Mouse (Mus musculus) kidney, embryonic 16.5 days (tissue): ENCODE data around the gene Frem1. TPM values are rescaled to one million over a fixed set of nuclear protein-coding genes. Genes with fewer than 3 reads are reported as not detected.

Experiments used
- ATAC-seq: fragments of 200-750 bp; cut with Nextera tagmentation; 2 replicates; pipeline ENCODE4 v1.8.0; 2017; ENCODE audit warnings: moderate TSS enrichment; ENCODE audit not compliant: low FRiP score, low TSS enrichment
- H3K27ac ChIP-seq: fragments of 300-500 bp; sonication (generic); 2 replicates; pipeline ENCODE4 v1.5.1; 2014; ENCODE audit warnings: low read length
- H3K27me3 ChIP-seq: fragments of 300-500 bp; sonication (generic); 2 replicates; pipeline ENCODE4 v1.6.1; 2014; ENCODE audit warnings: low read length, control low read depth, mixed read lengths; ENCODE audit not compliant: insufficient read depth
- H3K36me3 ChIP-seq: fragments of 300-500 bp; sonication (generic); 2 replicates; pipeline ENCODE4 v1.6.1; 2014; ENCODE audit warnings: low read length, control low read depth, mixed read lengths; ENCODE audit not compliant: insufficient read depth
- H3K4me1 ChIP-seq: fragments of 300-500 bp; sonication (generic); 2 replicates; pipeline ENCODE4 v1.6.1; 2014; ENCODE audit warnings: low read length, control low read depth, mixed read lengths; ENCODE audit not compliant: insufficient read depth
- H3K4me2 ChIP-seq: fragments of 300-500 bp; sonication (generic); replicated peaks from 2 replicates; pipeline ENCODE4 v1.6.1; 2014; ENCODE audit warnings: low read depth, low read length
- H3K4me3 ChIP-seq: fragments of 300-500 bp; sonication (generic); 2 replicates; pipeline ENCODE4 v1.5.1; 2014; ENCODE audit warnings: mild to moderate bottlenecking, low read length
- H3K9ac ChIP-seq: fragments of 300-500 bp; sonication (generic); replicated peaks from 2 replicates; pipeline ENCODE4 v1.6.1; 2014; ENCODE audit warnings: low read length
- H3K9me3 ChIP-seq: fragments of 300-500 bp; sonication (generic); 2 replicates; pipeline ENCODE4 v1.6.1; 2016; ENCODE audit warnings: low read length, control low read depth
- WGBS: fragments of 180-500 bp; shearing (Covaris S2); extraction: QIAGEN DNeasy Blood & Tissue Kit; methylation state at CpG from one replicate; pipeline ENCODE4 v1.1.7; 2014; 5-methylcytosine and 5-hydroxymethylcytosine counted together
- polyA plus RNA-seq: library from polyadenylated mRNA; unstranded; fragments of >200 nt; fragmentation: Nextera tagmentation; extraction: Ambion mirVana; gene quantifications from 2 replicates; pipeline ENCODE4 v1.2.1, GENCODE M21; 2015

Frem1 gene
- polyA plus RNA-seq, 1 experiment from 2014 or later, result 24.4 TPM

- no peaks in the 10 kb centered on the region for H3K9me3 ChIP-seq
- H3K27ac ChIP-seq, result no peak overlapping the region
- ATAC-seq, result no peak
- H3K4me1 ChIP-seq, result no peaks in the 10 kb centered on the region
- WGBS, result 84% methylated on average over 9 of the region's 9 CpGs
- peaks cover 12% of the 10 kb centered on the region; the same call in 1 of the 2 replicates for H3K36me3 ChIP-seq
- no peak overlapping the region for H3K4me3 ChIP-seq
- no peak overlapping the region for H3K4me2 ChIP-seq
- H3K27me3 ChIP-seq, result no peaks in the 10 kb centered on the region
- no peak overlapping the region for H3K9ac ChIP-seq
These were observed 106.4 kb downstream of the Frem1 start for GRCm38 (mm10) chr4:82945572-82946275.

- no peaks in the 10 kb centered on the region for H3K9me3 ChIP-seq
- H3K36me3 ChIP-seq, result peaks cover 17% of the 10 kb centered on the region; the same call in 1 of the 2 replicates
- no peak overlapping the region for H3K27ac ChIP-seq
- H3K4me2 ChIP-seq, result no peak overlapping the region
- 83% methylated on average over 5 of the region's 5 CpGs for WGBS
- H3K4me1 ChIP-seq, result no peaks in the 10 kb centered on the region
- no peak for ATAC-seq
- no peaks in the 10 kb centered on the region for H3K27me3 ChIP-seq
- no peak overlapping the region for H3K9ac ChIP-seq
- H3K4me3 ChIP-seq, result no peak overlapping the region
These were observed 111.5 kb downstream of the Frem1 start for GRCm38 (mm10) chr4:82940680-82941079.

- WGBS, result 74% methylated on average over 13 of the region's 13 CpGs
- H3K9me3 ChIP-seq, result no peaks in the 10 kb centered on the region
- H3K27me3 ChIP-seq, result no peaks in the 10 kb centered on the region
- H3K4me2 ChIP-seq, result no peak overlapping the region
- no peaks in the 10 kb centered on the region for H3K4me1 ChIP-seq
- H3K27ac ChIP-seq, result no peak overlapping the region
- no peak for ATAC-seq
- no peak overlapping the region for H3K9ac ChIP-seq
- peaks cover 17% of the 10 kb centered on the region; the same call in 1 of the 2 replicates for H3K36me3 ChIP-seq
- H3K4me3 ChIP-seq, result no peak overlapping the region
These were observed 111.9 kb downstream of the Frem1 start for GRCm38 (mm10) chr4:82940248-82940647.

GRCm38 (mm10) chr4:82934308-82934707 lies 117.8 kb downstream of the Frem1 start:
- ATAC-seq, result peak; percentile 81
- WGBS, result 12% methylated on average over 5 of the region's 5 CpGs
- no peak overlapping the region for H3K4me2 ChIP-seq

GRCm38 (mm10) chr4:82933698-82934210 lies 118.4 kb downstream of the Frem1 start:
- H3K4me2 ChIP-seq, result peak overlapping the region; percentile 40

More at GRCm38 (mm10) chr4:82934308-82934707, 117.8 kb downstream of the Frem1 start:
- no peaks in the 10 kb centered on the region for H3K4me1 ChIP-seq
- H3K9me3 ChIP-seq, result no peaks in the 10 kb centered on the region
- H3K27ac ChIP-seq, result no peak overlapping the region
- no peaks in the 10 kb centered on the region for H3K36me3 ChIP-seq
- H3K4me3 ChIP-seq, result no peak overlapping the region
- H3K27me3 ChIP-seq, result no peaks in the 10 kb centered on the region
- H3K9ac ChIP-seq, result no peak overlapping the region

GRCm38 (mm10) chr4:82930079-82930478 lies 122.1 kb downstream of the Frem1 start:
- H3K27me3 ChIP-seq, result no peaks in the 10 kb centered on the region
- H3K36me3 ChIP-seq, result peaks cover 12% of the 10 kb centered on the region
- H3K9ac ChIP-seq, result no peak overlapping the region
- 81% methylated on average over 5 of the region's 5 CpGs for WGBS
- H3K27ac ChIP-seq, result no peak overlapping the region
- no peaks in the 10 kb centered on the region for H3K9me3 ChIP-seq
- no peak overlapping the region for H3K4me2 ChIP-seq
- no peak for ATAC-seq
- no peak overlapping the region for H3K4me3 ChIP-seq
- H3K4me1 ChIP-seq, result no peaks in the 10 kb centered on the region

More at GRCm38 (mm10) chr4:82933698-82934210, 118.4 kb downstream of the Frem1 start:
- H3K27ac ChIP-seq, result no peak overlapping the region
- H3K9me3 ChIP-seq, result no peaks in the 10 kb centered on the region
- no peaks in the 10 kb centered on the region for H3K27me3 ChIP-seq
- no peaks in the 10 kb centered on the region for H3K36me3 ChIP-seq
- ATAC-seq, result 0 out of 2 replicates have a peak, but pooled peaks have one; percentile 63
- WGBS, result 17% methylated on average over 14 of the region's 14 CpGs
- H3K4me1 ChIP-seq, result no peaks in the 10 kb centered on the region
- no peak overlapping the region for H3K9ac ChIP-seq
- peak overlapping the region; percentile 32 for H3K4me3 ChIP-seq

- Histone ChIP-seq H3K36me3 (0 out of 2 replicates have a peak, but pooled peaks cover 6% of the 10 kb centered on the region), H3K4me1 (no peaks in the 10 kb centered on the region), H3K9ac (no peak overlapping the region), H3K27ac (no peak overlapping the region), H3K4me2 (no peak overlapping the region), H3K9me3 (no peaks in the 10 kb centered on the region), H3K27me3 (no peaks in the 10 kb centered on the region), H3K4me3 (no peak overlapping the region)
- ATAC-seq, result no peak
- 83% methylated on average over 4 of the region's 4 CpGs for WGBS
These were observed 130.2 kb downstream of the Frem1 start for GRCm38 (mm10) chr4:82921962-82922361.

- Histone ChIP-seq H3K4me2 (no peak overlapping the region), H3K9ac (no peak overlapping the region), H3K36me3 (no peaks in the 10 kb centered on the region), H3K4me1 (no peaks in the 10 kb centered on the region), H3K4me3 (no peak overlapping the region), H3K27me3 (no peaks in the 10 kb centered on the region), H3K9me3 (no peaks in the 10 kb centered on the region), H3K27ac (no peak overlapping the region)
- no peak for ATAC-seq
- WGBS, result 72% methylated on average over 2 of the region's 2 CpGs
These were observed 133.5 kb downstream of the Frem1 start for GRCm38 (mm10) chr4:82918625-82919024.

- no peak overlapping the region for H3K4me2 ChIP-seq
- no peaks in the 10 kb centered on the region for H3K4me1 ChIP-seq
- peaks cover 6% of the 10 kb centered on the region for H3K36me3 ChIP-seq
- no peak overlapping the region for H3K9ac ChIP-seq
- H3K27ac ChIP-seq, result no peak overlapping the region
- 57% methylated on average over 5 of the region's 5 CpGs for whole genome bisulfite sequencing
- H3K4me3 ChIP-seq, result no peak overlapping the region
- H3K27me3 ChIP-seq, result no peaks in the 10 kb centered on the region
- H3K9me3 ChIP-seq, result no peaks in the 10 kb centered on the region
- ATAC-seq, result no peak
These were observed 135.5 kb downstream of the Frem1 start for GRCm38 (mm10) chr4:82916678-82917050.

- no peak overlapping the region for H3K4me3 ChIP-seq
- H3K4me2 ChIP-seq, result no peak overlapping the region
- H3K9me3 ChIP-seq, result no peaks in the 10 kb centered on the region
- no peak overlapping the region for H3K27ac ChIP-seq
- H3K36me3 ChIP-seq, result peaks cover 6% of the 10 kb centered on the region
- WGBS, result 54% methylated on average over 14 of the region's 14 CpGs
- no peak overlapping the region for H3K9ac ChIP-seq
- ATAC-seq, result no peak
- H3K27me3 ChIP-seq, result no peaks in the 10 kb centered on the region
- H3K4me1 ChIP-seq, result no peaks in the 10 kb centered on the region
These were observed 136.0 kb downstream of the Frem1 start for GRCm38 (mm10) chr4:82916003-82916677.
